Mouse (Mus musculus): Measurements from ENCODE around the gene Ppp5c.

DNA sequence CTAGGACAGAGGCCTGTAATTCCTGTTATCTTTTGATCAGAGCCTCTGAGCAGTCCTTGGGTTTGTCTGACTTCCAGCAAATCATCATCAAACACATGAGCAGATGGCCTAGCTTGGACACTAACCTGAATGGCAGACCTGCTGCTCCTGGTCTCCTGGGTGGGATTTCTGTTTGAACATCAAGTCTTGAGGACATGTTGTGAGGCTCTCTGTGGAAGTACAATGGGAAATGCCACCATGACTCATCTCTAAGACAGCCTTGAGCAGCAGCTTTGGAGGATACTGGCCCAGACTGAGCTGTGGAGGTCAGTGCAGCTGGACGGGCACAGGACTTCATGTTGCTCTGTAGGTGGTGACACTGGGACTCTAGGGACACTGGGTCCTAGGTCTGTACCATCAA lies 48.8 kb upstream of the Ppp5c start:
- no peak for TF ChIP-seq POLR2A (IDR thresholded peaks at IDR 0.05; ENCODE audit: low read depth, low read length)
- no peak for TF ChIP-seq CTCF (conservative IDR thresholded peaks at IDR 0.05; ENCODE audit: insufficient read depth, insufficient read length, low read depth, low read length)
